Mouse (Mus musculus): ENCODE data around the gene Atp1a4. TPM values are rescaled to one million over a fixed set of nuclear protein-coding genes. Genes with fewer than 3 reads are reported as not detected.

The Atp1a4 gene
- polyA plus RNA-seq, 1 experiment from 2014 or later, result not detected

GRCm38 (mm10) chr1:172240945-172241708 lies 17.1 kb downstream of the Atp1a4 start:
- H3K4me1 ChIP-seq (replicated peaks; ENCODE audit: control insufficient read depth, insufficient read depth, low read length), result no peaks in the 10 kb centered on the region; the same call in 1 of the 2 replicates
- no peak for ATAC-seq

DNA sequence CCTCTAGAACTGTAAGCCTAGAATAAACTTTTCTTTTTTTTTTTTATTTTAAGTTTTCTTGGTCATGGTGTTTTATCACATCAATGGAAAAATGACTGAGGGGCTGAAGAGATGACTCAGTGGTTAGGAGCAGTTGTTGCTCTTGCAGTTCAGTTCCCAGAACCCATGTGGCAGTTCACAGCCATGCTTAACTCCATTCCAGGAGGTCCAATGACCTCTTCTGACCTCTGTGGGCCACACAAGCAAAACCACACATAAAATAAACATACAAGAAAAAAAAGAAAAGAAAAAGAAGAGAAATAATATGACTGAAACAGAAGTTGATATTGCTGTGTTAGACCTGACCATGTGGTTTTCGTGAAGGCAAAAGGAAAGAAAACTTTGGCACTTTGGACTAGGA lies 29.0 kb downstream of the Atp1a4 start:
- WGBS, result 92% methylated on average over 1 of the region's 1 CpGs
- ATAC-seq, result no peak
- Histone ChIP-seq H3K4me1 (replicated peaks; ENCODE audit: control insufficient read depth, insufficient read depth, low read length) (no peaks in the 10 kb centered on the region), H3K9me3 (ENCODE audit: control insufficient read depth, low read length) (no peaks in the 10 kb centered on the region), H3K4me2 (ENCODE audit: low read length) (no peak overlapping the region), H3K4me3 (replicated peaks; ENCODE audit: low read length) (no peak overlapping the region), H3K27ac (ENCODE audit: low read length) (no peak overlapping the region), H3K9ac (replicated peaks; ENCODE audit: low read depth, low read length) (no peak overlapping the region), H3K27me3 (replicated peaks; ENCODE audit: control insufficient read depth, insufficient read depth, low read length) (no peaks in the 10 kb centered on the region), H3K36me3 (ENCODE audit: control insufficient read depth, insufficient read depth) (no peaks in the 10 kb centered on the region)

More at GRCm38 (mm10) chr1:172240945-172241708, 17.1 kb downstream of the Atp1a4 start:
- Histone ChIP-seq H3K9ac (replicated peaks; ENCODE audit: low read depth, low read length) (no peak overlapping the region), H3K36me3 (ENCODE audit: control insufficient read depth, insufficient read depth) (no peaks in the 10 kb centered on the region), H3K27me3 (replicated peaks; ENCODE audit: control insufficient read depth, insufficient read depth, low read length) (no peaks in the 10 kb centered on the region), H3K9me3 (ENCODE audit: control insufficient read depth, low read length) (no peaks in the 10 kb centered on the region), H3K27ac (ENCODE audit: low read length) (no peak overlapping the region), H3K4me3 (replicated peaks; ENCODE audit: low read length) (no peak overlapping the region), H3K4me2 (ENCODE audit: low read length) (no peak overlapping the region)
- WGBS, result 30% methylated on average over 6 of the region's 6 CpGs

GRCm38 (mm10) chr1:172228209-172228608 lies 30.0 kb downstream of the Atp1a4 start:
- WGBS, result 52% methylated on average over 2 of the region's 2 CpGs
- H3K9ac ChIP-seq (replicated peaks; ENCODE audit: low read depth, low read length), result no peak overlapping the region
- no peaks in the 10 kb centered on the region for H3K36me3 ChIP-seq (ENCODE audit: control insufficient read depth, insufficient read depth)
- H3K27me3 ChIP-seq (replicated peaks; ENCODE audit: control insufficient read depth, insufficient read depth, low read length), result no peaks in the 10 kb centered on the region
- no peaks in the 10 kb centered on the region for H3K9me3 ChIP-seq (ENCODE audit: control insufficient read depth, low read length)
- H3K27ac ChIP-seq (ENCODE audit: low read length), result no peak overlapping the region
- H3K4me2 ChIP-seq (ENCODE audit: low read length), result no peak overlapping the region
- no peak for ATAC-seq
- H3K4me1 ChIP-seq (replicated peaks; ENCODE audit: control insufficient read depth, insufficient read depth, low read length), result no peaks in the 10 kb centered on the region
- no peak overlapping the region for H3K4me3 ChIP-seq (replicated peaks; ENCODE audit: low read length)

DNA sequence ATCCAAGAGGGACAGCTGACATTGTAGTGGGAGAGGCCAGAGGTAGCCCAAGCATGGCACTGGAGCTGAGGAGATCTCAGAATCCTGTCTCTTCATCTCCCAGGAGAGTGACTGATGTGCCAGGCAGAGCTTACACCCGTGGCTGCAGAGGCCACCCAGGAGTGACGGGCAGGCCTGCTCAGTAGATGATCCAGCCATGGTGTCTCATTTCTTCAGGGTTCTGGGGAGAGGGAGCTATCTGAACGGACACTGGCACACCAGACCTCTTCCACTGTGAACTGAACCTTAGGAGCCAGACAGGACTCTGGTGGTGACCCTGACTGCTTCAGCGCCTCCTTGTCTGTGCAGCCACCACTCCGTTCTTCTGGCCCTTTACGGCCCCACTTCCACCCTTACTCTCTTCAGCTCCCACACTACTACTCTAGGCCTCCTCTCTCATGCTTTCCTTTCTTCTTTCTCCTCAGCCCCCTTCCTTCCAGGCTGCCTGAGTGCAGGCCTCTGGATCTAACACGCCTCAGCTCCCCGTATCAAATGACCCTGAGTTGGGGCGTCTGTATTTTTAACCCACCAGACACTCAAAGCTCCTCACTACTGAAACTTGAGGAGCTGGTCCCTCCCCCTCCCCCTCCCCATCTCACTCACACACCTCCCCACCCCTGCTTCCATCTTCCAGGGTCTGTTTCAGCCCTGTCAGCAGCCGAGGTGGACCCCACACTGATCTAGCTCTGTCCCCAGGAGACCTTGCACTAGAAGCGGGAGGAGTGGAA lies 36.7 kb downstream of the Atp1a4 start:
- ATAC-seq, result no peak
- peaks cover 31% of the 10 kb centered on the region for H3K4me1 ChIP-seq (replicated peaks; ENCODE audit: control insufficient read depth, insufficient read depth, low read length)
- H3K27me3 ChIP-seq (replicated peaks; ENCODE audit: control insufficient read depth, insufficient read depth, low read length), result no peaks in the 10 kb centered on the region
- H3K9me3 ChIP-seq (ENCODE audit: control insufficient read depth, low read length), result no peaks in the 10 kb centered on the region
- H3K9ac ChIP-seq (replicated peaks; ENCODE audit: low read depth, low read length), result no peak overlapping the region
- no peak overlapping the region for H3K4me3 ChIP-seq (replicated peaks; ENCODE audit: low read length)
- H3K27ac ChIP-seq (ENCODE audit: low read length), result no peak overlapping the region
- H3K36me3 ChIP-seq (ENCODE audit: control insufficient read depth, insufficient read depth), result no peaks in the 10 kb centered on the region
- 39% methylated on average over 11 of the region's 11 CpGs for WGBS
- H3K4me2 ChIP-seq (ENCODE audit: low read length), result no peak overlapping the region

DNA sequence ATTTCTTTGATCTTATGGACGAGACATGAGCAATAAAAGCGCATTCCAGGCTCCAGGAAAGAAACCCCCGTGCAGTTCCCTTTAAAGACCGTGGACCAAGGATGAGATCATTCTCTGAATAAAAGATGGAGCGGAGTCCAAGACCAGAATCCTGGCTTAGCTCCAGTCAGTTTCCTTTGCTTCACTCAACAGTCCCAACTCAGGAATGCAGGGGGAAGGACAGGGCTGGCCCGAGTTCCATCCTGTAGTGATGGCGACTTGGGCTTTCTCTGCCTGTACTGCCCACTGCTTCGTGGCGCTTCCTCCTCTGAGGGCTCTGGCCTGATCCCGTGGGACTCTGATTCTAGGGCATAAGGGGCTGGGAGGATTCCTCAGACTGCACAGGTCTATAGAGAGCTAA lies 37.8 kb downstream of the Atp1a4 start:
- Histone ChIP-seq H3K4me3 (replicated peaks; ENCODE audit: low read length) (no peak overlapping the region), H3K27ac (ENCODE audit: low read length) (peak overlapping the region; percentile 38; the same call in 1 of the 2 replicates), H3K9ac (replicated peaks; ENCODE audit: low read depth, low read length) (no peak overlapping the region), H3K9me3 (ENCODE audit: control insufficient read depth, low read length) (no peaks in the 10 kb centered on the region), H3K4me2 (ENCODE audit: low read length) (no peak overlapping the region), H3K27me3 (replicated peaks; ENCODE audit: control insufficient read depth, insufficient read depth, low read length) (no peaks in the 10 kb centered on the region), H3K4me1 (replicated peaks; ENCODE audit: control insufficient read depth, insufficient read depth, low read length) (peaks cover 31% of the 10 kb centered on the region), H3K36me3 (ENCODE audit: control insufficient read depth, insufficient read depth) (no peaks in the 10 kb centered on the region)
- ATAC-seq, result peak; percentile 68
- 14% methylated on average over 10 of the region's 10 CpGs for WGBS

- WGBS, result 76% methylated on average over 19 of the region's 19 CpGs
- H3K4me2 ChIP-seq (ENCODE audit: low read length), result no peak within 1 kb of the TSS
- 0 out of 2 replicates have a peak, but pooled peaks have one; percentile 5 for ATAC-seq
Measured at GRCm38 (mm10) chr1:172219451-172220406, 38.5 kb downstream of the Atp1a4 start, which contains the start of gene Casq1. TSS of gene Casq1 (minus strand) at chr1:172219868.

GRCm38 (mm10) chr1:172218164-172218910 lies 39.9 kb downstream of the Atp1a4 start:
- Histone ChIP-seq H3K4me3 (replicated peaks; ENCODE audit: low read length) (no peak overlapping the region), H3K27me3 (replicated peaks; ENCODE audit: control insufficient read depth, insufficient read depth, low read length) (no peaks in the 10 kb centered on the region), H3K36me3 (ENCODE audit: control insufficient read depth, insufficient read depth) (no peaks in the 10 kb centered on the region), H3K9ac (replicated peaks; ENCODE audit: low read depth, low read length) (no peak overlapping the region), H3K4me1 (replicated peaks; ENCODE audit: control insufficient read depth, insufficient read depth, low read length) (peaks cover 44% of the 10 kb centered on the region), H3K4me2 (ENCODE audit: low read length) (no peak overlapping the region), H3K27ac (ENCODE audit: low read length) (no peak overlapping the region), H3K9me3 (ENCODE audit: control insufficient read depth, low read length) (no peaks in the 10 kb centered on the region)
- WGBS, result 44% methylated on average over 14 of the region's 15 CpGs
- no peak for ATAC-seq

More at GRCm38 (mm10) chr1:172219451-172220406, 38.5 kb downstream of the Atp1a4 start, which contains the start of gene Casq1:
- Histone ChIP-seq H3K4me1 (replicated peaks; ENCODE audit: control insufficient read depth, insufficient read depth, low read length) (peaks cover 33% of the 10 kb centered on the region), H3K27me3 (replicated peaks; ENCODE audit: control insufficient read depth, insufficient read depth, low read length) (no peaks in the 10 kb centered on the region), H3K27ac (ENCODE audit: low read length) (peak within 1 kb of the TSS; percentile 38), H3K4me3 (replicated peaks; ENCODE audit: low read length) (no peak within 1 kb of the TSS), H3K9me3 (ENCODE audit: control insufficient read depth, low read length) (no peaks in the 10 kb centered on the region), H3K9ac (replicated peaks; ENCODE audit: low read depth, low read length) (no peak within 1 kb of the TSS), H3K36me3 (ENCODE audit: control insufficient read depth, insufficient read depth) (no peaks in the 10 kb centered on the region)

- H3K9ac ChIP-seq (replicated peaks; ENCODE audit: low read depth, low read length), result 0 out of 2 replicates have a peak overlapping the region, but pooled peaks have one; percentile 24
- peak; percentile 49 for ATAC-seq
- 0 out of 2 replicates have a peak overlapping the region, but pooled peaks have one; percentile 19 for H3K27ac ChIP-seq (ENCODE audit: low read length)
- no peaks in the 10 kb centered on the region for H3K27me3 ChIP-seq (replicated peaks; ENCODE audit: control insufficient read depth, insufficient read depth, low read length)
- peaks cover 44% of the 10 kb centered on the region for H3K4me1 ChIP-seq (replicated peaks; ENCODE audit: control insufficient read depth, insufficient read depth, low read length)
- H3K4me3 ChIP-seq (replicated peaks; ENCODE audit: low read length), result no peak overlapping the region
- no peaks in the 10 kb centered on the region for H3K9me3 ChIP-seq (ENCODE audit: control insufficient read depth, low read length)
- 0% methylated on average over 5 of the region's 5 CpGs for WGBS
- no peaks in the 10 kb centered on the region for H3K36me3 ChIP-seq (ENCODE audit: control insufficient read depth, insufficient read depth)
- peak overlapping the region; percentile 26 for H3K4me2 ChIP-seq (ENCODE audit: low read length)
Measured at GRCm38 (mm10) chr1:172217148-172217547, 41.1 kb downstream of the Atp1a4 start.

All from forebrain, embryonic 16.5 days (tissue).